Mouse (Mus musculus) naive thymus-derived CD4-positive, alpha-beta T cell, adult 2 months (primary cell): ENCODE measurements around the gene Adat3.
"Not testable (repeated sequence)": the region's sequence is repeated elsewhere in the genome, so short reads cannot be mapped to it uniquely, and the experiment has no call there.

Source experiments
- DNase-seq: peaks from one replicate; pipeline ENCODE4 v3.0.0-alpha.2; 2011; ENCODE audit warnings: low read depth

The Adat3 gene

GRCm38 (mm10) chr10:80578131-80578750, 24.4 kb upstream of the Adat3 start:
- peak; percentile 95 for DNase-seq

- DNase-seq: peak; percentile 94
Measured at GRCm38 (mm10) chr10:80578911-80579310, 23.8 kb upstream of the Adat3 start.

DNA sequence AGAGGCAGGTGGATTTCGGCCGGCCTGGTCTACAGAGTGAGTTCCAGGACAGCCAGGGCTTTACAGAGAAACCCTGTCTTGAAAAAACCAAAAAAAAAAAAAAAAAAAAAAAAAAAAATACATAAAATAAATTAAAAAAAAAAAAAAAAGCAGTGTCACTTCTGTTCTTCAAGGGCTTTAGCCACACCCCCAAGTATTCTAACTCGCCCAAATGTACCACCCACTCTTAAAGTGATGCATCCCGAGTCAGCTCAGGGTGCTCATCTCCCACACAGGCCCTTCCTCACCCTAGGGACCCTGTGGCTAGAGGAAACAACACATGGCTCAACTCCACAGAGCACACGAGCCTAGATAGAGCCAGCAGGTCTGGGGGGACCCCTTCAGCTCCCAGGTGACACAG, 19.6 kb upstream of the Adat3 start:
- no peak for DNase-seq

GRCm38 (mm10) chr10:80584045-80584488, 18.6 kb upstream of the Adat3 start:
- no peak for DNase-seq

DNA sequence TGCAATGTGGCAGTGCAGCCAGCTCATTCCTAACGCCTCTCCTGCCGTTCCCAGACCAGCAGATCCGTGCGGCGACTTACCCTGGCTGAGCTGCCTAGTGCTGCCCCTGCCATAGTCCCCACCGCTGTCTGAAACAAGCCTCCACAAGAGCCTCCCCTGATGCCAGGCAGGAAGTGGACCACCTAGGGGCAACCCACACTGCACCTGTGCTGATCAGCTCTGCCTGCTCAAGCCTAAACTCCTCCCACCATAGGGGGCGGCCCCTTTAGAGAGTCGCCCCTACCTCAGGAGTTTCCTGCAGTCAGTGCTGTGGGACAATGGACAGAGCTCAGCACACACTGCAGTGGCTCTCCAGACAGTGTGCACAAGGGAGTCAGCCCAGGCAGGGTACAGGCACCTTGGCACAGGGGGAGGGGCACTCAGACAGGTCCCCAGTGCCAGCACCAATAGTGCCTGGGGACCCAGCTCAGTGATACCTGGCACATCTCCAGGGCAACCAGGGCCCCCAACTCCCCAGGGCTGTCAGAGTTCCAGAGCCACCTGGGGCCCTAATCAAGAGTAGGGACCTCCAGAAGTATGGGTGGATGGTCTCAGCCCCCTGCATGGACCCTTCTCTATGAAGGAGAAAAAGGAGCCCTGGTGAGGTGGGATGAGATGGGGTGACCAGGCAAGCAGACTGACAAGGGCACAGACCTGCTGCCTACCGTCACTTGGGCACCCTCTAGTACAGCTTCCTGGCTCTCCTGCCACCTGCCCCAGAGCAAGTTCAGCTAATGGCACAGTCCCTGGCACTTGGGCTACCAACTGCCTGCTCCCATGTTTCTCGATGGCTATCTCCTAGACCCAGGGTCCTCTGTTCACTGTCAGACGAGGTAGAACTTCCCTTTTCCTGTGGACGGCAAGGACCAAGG, 17.8 kb upstream of the Adat3 start:
- no peak for DNase-seq

GRCm38 (mm10) chr10:80585581-80585980, 17.1 kb upstream of the Adat3 start:
- no peak for DNase-seq

DNA sequence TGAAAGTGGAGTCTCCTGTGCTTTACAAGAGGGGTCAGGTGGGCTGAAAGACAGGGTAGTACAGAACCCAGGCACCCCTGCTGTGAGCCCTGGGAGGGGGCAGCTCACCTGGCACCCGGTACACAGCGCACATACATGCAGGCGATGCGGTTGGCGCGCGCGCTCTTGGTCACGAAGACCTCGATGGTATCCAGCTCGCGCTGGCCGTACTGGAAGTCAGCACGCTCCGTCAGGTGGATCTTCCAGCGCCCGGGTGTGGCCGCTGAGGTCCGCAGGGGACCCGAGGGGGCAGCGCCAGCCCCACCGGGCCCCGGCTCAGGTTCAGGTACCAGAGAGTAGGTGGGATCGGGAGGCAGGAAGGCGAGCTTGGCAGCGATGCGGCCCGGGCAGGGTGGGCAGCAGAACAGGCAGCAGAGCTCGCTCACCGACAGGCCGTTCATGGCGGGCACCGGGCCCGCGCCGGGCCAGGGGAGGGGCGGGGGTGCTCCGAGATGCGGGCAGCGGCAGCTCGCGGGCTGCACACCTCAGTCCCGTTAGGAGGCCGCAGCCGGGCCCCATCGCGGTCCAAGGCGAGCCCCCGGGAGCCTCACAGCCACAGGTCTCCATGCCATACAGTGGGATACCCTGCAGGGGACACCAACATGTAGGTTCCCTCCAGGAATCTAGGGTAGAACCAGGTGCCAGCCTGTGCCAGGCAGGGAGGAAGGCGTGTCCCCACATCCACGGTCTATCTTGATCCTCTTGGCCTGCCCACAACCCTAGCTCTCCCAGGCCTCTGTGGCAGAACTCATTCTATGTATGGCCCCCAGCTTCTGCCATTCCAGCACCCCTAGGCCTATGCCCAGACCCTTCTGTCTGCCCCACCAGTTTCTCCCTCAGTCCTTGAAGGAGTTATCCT, 16.0 kb upstream of the Adat3 start:
- DNase-seq: no peak

GRCm38 (mm10) chr10:80587305-80587657, 15.4 kb upstream of the Adat3 start:
- no peak for DNase-seq

DNA sequence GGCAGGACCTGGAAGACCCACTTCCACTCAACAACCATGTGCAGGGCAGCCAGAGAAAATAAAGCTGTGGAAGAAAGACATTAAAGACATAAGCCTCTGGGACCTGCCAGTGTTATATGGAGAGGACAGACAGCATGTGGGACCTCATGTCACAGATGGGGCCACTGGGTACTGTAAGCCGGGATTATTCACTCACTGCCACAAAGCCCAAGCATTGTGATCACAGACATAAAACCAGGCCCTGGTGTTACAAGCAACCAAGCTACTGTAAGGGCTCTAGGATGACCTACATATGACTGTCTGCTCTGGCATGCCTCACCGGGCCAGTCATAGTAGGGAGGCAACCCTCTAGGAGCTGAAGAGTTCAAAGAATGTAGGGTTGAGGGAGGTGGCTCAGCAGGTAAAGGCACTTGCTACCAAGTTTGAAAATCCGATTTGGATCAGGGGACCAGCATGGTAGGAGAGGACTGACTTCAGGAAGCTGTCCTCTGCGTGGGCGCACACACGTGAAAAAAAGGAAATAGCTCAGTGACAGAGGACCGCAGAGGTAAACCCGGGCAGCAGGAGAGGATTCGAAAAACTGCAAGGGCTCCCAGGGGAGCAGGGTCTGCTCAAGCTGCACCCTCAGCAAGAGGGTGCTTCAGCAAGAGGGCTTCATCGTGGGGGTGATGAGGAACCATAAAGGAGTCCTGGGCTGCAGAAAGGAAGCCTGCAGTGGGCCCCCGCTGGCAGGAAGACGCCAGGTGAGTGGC, 13.4 kb upstream of the Adat3 start:
- peak; percentile 63 for DNase-seq

- peak; percentile 98 for DNase-seq
Measured at GRCm38 (mm10) chr10:80589879-80590854, 12.5 kb upstream of the Adat3 start, which contains the start of gene Abhd17a. Gene Abhd17a, minus strand, starts transcription at chr10:80590341.

DNA sequence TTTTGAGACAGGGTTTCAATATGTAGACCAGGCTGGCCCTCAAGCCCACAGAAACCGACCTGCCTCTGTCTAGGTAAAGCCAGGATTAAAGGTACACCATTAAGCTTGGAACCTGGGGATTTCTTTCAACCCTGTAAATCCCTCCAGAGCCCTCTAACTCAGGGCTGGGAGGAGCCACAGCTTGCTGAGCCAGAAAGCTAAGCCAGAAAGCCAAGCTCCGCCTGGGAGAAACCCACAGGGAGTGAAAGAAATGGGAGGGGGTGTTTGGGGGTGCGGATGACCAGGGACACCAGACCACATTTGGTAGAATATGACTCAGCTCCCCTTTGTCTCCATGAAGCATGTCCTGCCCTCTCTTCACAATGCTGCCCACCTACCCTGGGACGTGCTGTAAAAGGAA, 6.4 kb upstream of the Adat3 start:
- no peak for DNase-seq

GRCm38 (mm10) chr10:80603364-80603763, 684 bp downstream of the Adat3 start:
- no peak for DNase-seq

GRCm38 (mm10) chr10:80604001-80604509, 1.4 kb downstream of the Adat3 start:
- DNase-seq: no peak

- DNase-seq: no peak
Measured at GRCm38 (mm10) chr10:80604988-80605387, 2.3 kb downstream of the Adat3 start.

GRCm38 (mm10) chr10:80605721-80606120, 3.0 kb downstream of the Adat3 start, which contains the start of gene Gm49322:
Gene Gm49322, plus strand, starts transcription at chr10:80606021.
- DNase-seq: not testable (repeated sequence)

GRCm38 (mm10) chr10:80606306-80606705, 3.6 kb downstream of the Adat3 start:
- DNase-seq: peak; percentile 78

DNA sequence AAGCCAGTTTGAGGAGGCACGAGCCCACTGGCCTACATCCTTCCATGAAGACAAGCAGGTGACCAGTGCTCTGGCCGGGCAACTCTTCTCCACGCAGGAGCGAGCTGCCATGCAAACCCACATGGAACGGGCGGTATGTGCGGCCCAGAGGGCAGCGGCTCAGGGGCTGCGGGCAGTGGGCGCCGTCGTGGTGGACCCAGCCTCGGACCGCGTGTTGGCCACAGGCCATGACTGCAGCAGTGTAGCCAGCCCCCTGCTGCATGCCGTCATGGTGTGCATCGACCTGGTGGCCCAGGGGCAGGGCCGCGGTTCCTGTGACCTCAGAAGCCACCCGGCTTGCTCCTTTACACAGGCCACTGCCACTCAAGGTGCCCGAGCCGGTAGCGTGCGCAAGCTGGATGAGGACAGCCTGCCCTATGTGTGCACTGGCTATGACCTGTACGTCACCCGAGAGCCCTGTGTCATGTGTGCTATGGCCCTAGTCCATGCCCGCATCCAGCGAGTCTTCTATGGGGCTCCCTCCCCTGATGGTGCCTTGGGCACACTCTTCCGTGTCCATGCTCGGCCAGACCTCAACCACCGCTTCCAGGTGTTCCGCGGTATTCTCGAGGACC, 4.2 kb downstream of the Adat3 start:
- DNase-seq: no peak

DNA sequence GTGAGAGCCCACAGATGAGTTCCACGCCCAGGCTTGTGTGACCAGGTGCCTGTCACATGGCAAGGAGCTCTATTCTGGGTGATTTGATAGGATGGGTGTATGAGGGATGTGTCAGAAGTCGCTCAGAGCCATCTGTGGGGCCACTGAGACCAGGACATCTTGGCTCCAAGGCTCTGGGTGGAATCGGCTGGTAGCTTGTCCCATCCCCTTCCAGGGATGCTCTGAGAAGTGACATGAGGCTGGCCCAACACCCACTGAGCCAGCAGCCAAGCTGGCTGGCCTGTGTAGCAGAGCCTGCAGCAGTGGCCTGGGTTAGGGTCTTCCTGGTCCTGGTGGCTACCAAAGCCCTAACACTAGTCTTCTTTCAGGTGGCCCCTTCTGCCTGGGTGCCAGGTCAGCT, 5.8 kb downstream of the Adat3 start:
- DNase-seq: no peak

DNA sequence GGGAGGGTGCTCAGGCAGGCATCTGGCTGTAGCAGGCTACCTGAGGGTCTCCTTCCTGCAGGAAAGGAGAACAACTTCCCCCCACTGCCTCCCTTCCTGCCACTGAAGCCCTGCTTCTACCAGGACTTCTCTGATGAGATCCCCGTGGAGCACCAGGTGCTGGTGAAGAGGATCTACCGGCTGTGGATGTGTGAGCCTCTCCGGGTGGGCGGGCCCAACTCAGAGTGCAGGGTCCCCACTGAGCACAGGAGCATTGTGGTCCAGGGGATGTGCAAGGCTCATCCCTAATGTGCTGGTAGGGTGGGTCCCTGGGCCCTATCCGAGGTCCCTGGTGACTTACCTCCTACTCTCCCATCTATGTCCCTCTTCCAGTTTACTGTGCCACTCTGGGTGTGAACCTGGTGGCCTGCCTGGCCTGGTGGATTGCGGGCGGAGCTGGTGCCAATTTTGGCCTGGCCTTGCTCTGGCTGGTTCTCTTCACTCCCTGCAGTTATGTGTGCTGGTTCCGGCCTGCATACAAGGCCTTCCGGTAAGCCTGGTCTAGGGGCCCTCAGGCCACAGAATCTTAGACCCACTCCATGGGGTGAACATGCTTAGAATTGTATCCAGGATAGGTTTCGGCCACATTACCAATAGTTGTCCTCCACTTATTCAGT, 6.7 kb downstream of the Adat3 start:
- DNase-seq: no peak
